Mouse (Mus musculus): ENCODE results near the gene Onecut3.

The Onecut3 gene

GRCm38 (mm10) chr10:80552364-80552763, 57.7 kb downstream of the Onecut3 start:
- no peak for DNase-seq (ENCODE audit: inconsistent ontology term)

- no peak for DNase-seq (ENCODE audit: inconsistent ontology term)
These were observed 58.9 kb downstream of the Onecut3 start for GRCm38 (mm10) chr10:80553575-80553974.

GRCm38 (mm10) chr10:80553997-80554396, 59.4 kb downstream of the Onecut3 start:
- no peak for DNase-seq (ENCODE audit: inconsistent ontology term)

GRCm38 (mm10) chr10:80557346-80557965, 62.8 kb downstream of the Onecut3 start:
- DNase-seq (ENCODE audit: inconsistent ontology term) = peak; percentile 60

GRCm38 (mm10) chr10:80559431-80559830, 64.8 kb downstream of the Onecut3 start:
- DNase-seq (ENCODE audit: inconsistent ontology term) = no peak

GRCm38 (mm10) chr10:80560621-80561020, 66.0 kb downstream of the Onecut3 start:
- DNase-seq (ENCODE audit: inconsistent ontology term) = no peak

GRCm38 (mm10) chr10:80561116-80561944, 66.7 kb downstream of the Onecut3 start, which contains the start of gene Rexo1:
Gene Rexo1 (minus strand): TSS chr10:80561560.
- peak; percentile 97 for DNase-seq (ENCODE audit: inconsistent ontology term)

- peak; percentile 68 for DNase-seq (ENCODE audit: inconsistent ontology term)
These were observed 71.9 kb downstream of the Onecut3 start for GRCm38 (mm10) chr10:80566375-80567092.
